Mouse (Mus musculus) ovary, postnatal 14 days (tissue): ENCODE measurements around the gene Cdh4.

Experiments
- DNase-seq: peaks from one replicate; pipeline ENCODE4 v3.0.0; 2022; ENCODE audit warnings: low spot score

Cdh4 gene

GRCm38 (mm10) chr2:179467839-179468445 is 25.7 kb downstream of the Cdh4 start:
- DNase-seq, result no peak

- no peak for DNase-seq
Observed at GRCm38 (mm10) chr2:179476622-179477021, 34.4 kb downstream of the Cdh4 start.

- DNase-seq, result no peak
Observed at GRCm38 (mm10) chr2:179480800-179481200, 38.6 kb downstream of the Cdh4 start.

- no peak for DNase-seq
Observed at GRCm38 (mm10) chr2:179481363-179481762, 39.1 kb downstream of the Cdh4 start.

- DNase-seq, result no peak
Observed at GRCm38 (mm10) chr2:179488526-179489139, 46.4 kb downstream of the Cdh4 start.

GRCm38 (mm10) chr2:179491891-179492290 is 49.7 kb downstream of the Cdh4 start:
- no peak for DNase-seq

GRCm38 (mm10) chr2:179494276-179494675 is 52.0 kb downstream of the Cdh4 start:
- DNase-seq, result no peak

GRCm38 (mm10) chr2:179510439-179510838 is 68.2 kb downstream of the Cdh4 start:
- no peak for DNase-seq

GRCm38 (mm10) chr2:179516559-179516958 is 74.3 kb downstream of the Cdh4 start:
- DNase-seq, result no peak

- DNase-seq, result no peak
Observed at GRCm38 (mm10) chr2:179518456-179519032, 76.3 kb downstream of the Cdh4 start.

- DNase-seq, result no peak
Observed at GRCm38 (mm10) chr2:179519161-179519560, 76.9 kb downstream of the Cdh4 start.

GRCm38 (mm10) chr2:179519931-179520330 is 77.7 kb downstream of the Cdh4 start:
- no peak for DNase-seq

GRCm38 (mm10) chr2:179520941-179521340 is 78.7 kb downstream of the Cdh4 start:
- DNase-seq, result no peak

GRCm38 (mm10) chr2:179521444-179521843 is 79.2 kb downstream of the Cdh4 start:
- no peak for DNase-seq

- DNase-seq, result no peak
Observed at GRCm38 (mm10) chr2:179522141-179522540, 79.9 kb downstream of the Cdh4 start.

- DNase-seq, result no peak
Observed at GRCm38 (mm10) chr2:179526976-179527375, 84.7 kb downstream of the Cdh4 start.

GRCm38 (mm10) chr2:179530436-179531040 is 88.3 kb downstream of the Cdh4 start:
- DNase-seq, result no peak

GRCm38 (mm10) chr2:179533196-179533595 is 91.0 kb downstream of the Cdh4 start:
- no peak for DNase-seq

- DNase-seq, result no peak
Observed at GRCm38 (mm10) chr2:179533881-179534280, 91.7 kb downstream of the Cdh4 start.

- DNase-seq, result no peak
Observed at GRCm38 (mm10) chr2:179535204-179535603, 93.0 kb downstream of the Cdh4 start.

- DNase-seq, result no peak
Observed at GRCm38 (mm10) chr2:179536762-179537161, 94.5 kb downstream of the Cdh4 start.

GRCm38 (mm10) chr2:179537390-179537789 is 95.2 kb downstream of the Cdh4 start:
- DNase-seq, result no peak

- DNase-seq, result no peak
Observed at GRCm38 (mm10) chr2:179537800-179538450, 95.7 kb downstream of the Cdh4 start.
